Mouse (Mus musculus) ES-Bruce4 (cell line): ENCODE results near the gene Ap5m1.

Source experiments
- CTCF ChIP-seq: IDR thresholded peaks from one replicate; pipeline ENCODE4 v1.8.1; 2011; ENCODE audit warnings: low read depth, low read length
- POLR2A ChIP-seq: IDR thresholded peaks from one replicate; pipeline ENCODE4 v1.8.1; 2011; ENCODE audit warnings: low read length; ENCODE audit not compliant: insufficient read depth

DNA sequence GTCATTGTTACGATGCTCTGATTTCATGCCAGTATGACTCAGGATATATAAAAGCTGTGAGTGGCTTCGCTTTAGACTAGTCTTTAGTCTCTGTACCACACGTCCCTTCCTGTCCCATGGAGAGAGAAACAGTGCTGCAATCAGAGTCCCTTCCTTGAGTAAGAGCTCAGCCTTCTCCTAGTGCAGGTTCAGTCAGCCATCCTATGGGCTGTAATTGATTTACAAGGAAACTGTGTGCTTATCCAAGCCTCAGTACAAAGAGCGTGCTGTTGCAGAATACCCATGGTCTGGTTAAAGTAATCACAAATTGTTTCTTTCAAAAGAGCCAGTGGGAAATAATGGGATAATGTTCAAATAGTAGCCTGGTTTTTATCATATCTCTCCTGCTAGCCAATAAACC is 20.6 kb downstream of the Ap5m1 start:
- TF ChIP-seq POLR2A, result no peak
- no peak for TF ChIP-seq CTCF
